Mouse (Mus musculus): ENCODE results near the gene Ccdc186.

DNA sequence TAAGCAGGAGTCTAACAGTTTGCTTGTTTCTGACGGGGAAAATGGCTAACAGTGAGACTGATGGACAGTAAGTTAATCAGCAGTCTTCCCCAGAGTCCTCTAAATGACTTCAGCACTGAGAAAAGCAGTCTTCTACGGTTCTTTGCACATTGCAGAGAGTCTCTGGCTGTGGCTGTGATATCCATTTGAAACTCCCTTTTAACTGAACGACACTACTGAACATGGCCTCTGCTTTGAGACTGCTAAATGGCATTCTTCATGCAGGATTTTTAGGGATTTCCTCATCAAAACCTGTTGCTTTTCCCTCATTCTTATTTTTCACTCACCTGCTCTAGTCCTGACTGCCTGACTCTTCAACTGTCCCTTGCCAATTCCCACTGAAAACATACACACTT lies 19.6 kb downstream of the Ccdc186 start:
- TF ChIP-seq CTCF (IDR thresholded peaks at IDR 0.05; ENCODE audit: borderline replicate concordance, insufficient read depth, low read depth, low read length) (no peak), POLR2A (IDR thresholded peaks at IDR 0.05; ENCODE audit: borderline replicate concordance, insufficient read depth, low read length) (no peak)
